Mouse (Mus musculus) CD4-positive, CD25-positive, alpha-beta regulatory T cell (primary cell): ENCODE results near the gene Eif3m. TPM values are rescaled to one million over a fixed set of nuclear protein-coding genes. Genes with fewer than 3 reads are reported as not detected.

Experiments used
- polyA plus RNA-seq: library from polyadenylated mRNA; unstranded; fragments of 100-300 nt; shearing (Covaris generic); gene quantifications from one replicate; pipeline ENCODE4 v1.2.1, GENCODE M21; 2017

Gene Eif3m
- polyA plus RNA-seq = 292 TPM

DNA sequence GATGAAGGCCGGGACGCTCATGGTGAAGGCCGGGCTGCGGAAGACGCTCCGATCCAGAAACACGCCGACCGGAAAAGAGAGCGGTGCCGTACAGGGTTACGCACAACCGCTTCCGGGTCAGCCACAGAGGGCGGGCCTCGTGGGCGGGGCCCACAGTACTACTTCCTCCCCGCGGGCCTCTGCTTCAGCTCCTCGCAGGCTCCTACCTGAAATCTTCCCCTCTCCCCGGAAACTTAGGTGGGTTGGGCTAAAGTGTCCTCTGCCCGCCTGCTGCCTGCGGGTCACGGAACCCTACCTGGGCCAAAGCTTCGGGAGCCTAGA, at the start of gene Eif3m:
Gene Eif3m, minus strand, starts transcription at position 114 of the 321 bp plus-strand sequence.

Other genes with a start within 250 kb of the Eif3m start
- gene Qser1, start 200.3 kb downstream of the Eif3m start, polyA plus RNA-seq = 3.2 TPM
- 1.4 TPM for gene Prrg4, start 167.2 kb downstream of the Eif3m start, polyA plus RNA-seq
- 4.1 TPM for gene Ccdc73, start 149.3 kb downstream of the Eif3m start, polyA plus RNA-seq
- gene Gm11060, start 74.9 kb upstream of the Eif3m start, polyA plus RNA-seq = not detected
- gene Wt1, start 109.4 kb upstream of the Eif3m start, polyA plus RNA-seq = not detected
- not detected for gene Them7, start 207.2 kb upstream of the Eif3m start, polyA plus RNA-seq